Mouse (Mus musculus): ENCODE data around the gene Mctp1.

- no peak for TF ChIP-seq POLR2A (IDR thresholded peaks at IDR 0.05; ENCODE audit: control insufficient read depth in 1 of 2, insufficient read depth in 1 of 2, low read depth in 1 of 2, low read length in 2 of 2, poor library complexity in 1 of 2)
- TF ChIP-seq UBTF (IDR thresholded peaks at IDR 0.05; ENCODE audit: borderline replicate concordance, insufficient read depth, low read depth, low read length) = no peak
These were observed 440.8 kb downstream of the Mctp1 start for GRCm38 (mm10) chr13:76824932-76825694.
